Mouse (Mus musculus): ENCODE results near the gene Ctnnd2.

GRCm38 (mm10) chr15:30884692-30885334 lies 712.4 kb downstream of the Ctnnd2 start:
- no peak for TF ChIP-seq POLR2A (IDR thresholded peaks at IDR 0.05; ENCODE audit: borderline replicate concordance, insufficient read depth, low read length)
- TF ChIP-seq CTCF (IDR thresholded peaks at IDR 0.05; ENCODE audit: borderline replicate concordance, insufficient read depth, low read depth, low read length), result no peak

Measured in cerebellum, adult 2 months (tissue).